Mouse (Mus musculus): ENCODE data around the gene Prex1. TPM values are rescaled to one million over a fixed set of nuclear protein-coding genes. Genes with fewer than 3 reads are reported as not detected.
"Not testable (repeated sequence)": the region's sequence is repeated elsewhere in the genome, so short reads cannot be mapped to it uniquely, and the experiment has no call there.

Prex1 gene
- polyA plus RNA-seq (2015; fragmentation: Nextera tagmentation; extraction: Ambion mirVana), result 28.5 and 29.3 TPM in 2 replicates

GRCm38 (mm10) chr2:166713690-166714426 lies at the start of gene Prex1:
TSS of gene Prex1 (minus strand) at chr2:166713832.
- no peaks in the 10 kb centered on the region for H3K36me3 ChIP-seq
- H3K4me1 ChIP-seq (replicated peaks), result peaks cover 49% of the 10 kb centered on the region
- WGBS, result under 1% methylated on average over 69 of the region's 69 CpGs
- peak; percentile 90 for ATAC-seq (ENCODE audit: low read depth)
- peak within 1 kb of the TSS; percentile 77 for H3K27ac ChIP-seq (replicated peaks)
- H3K9me3 ChIP-seq, result no peaks in the 10 kb centered on the region
- peak within 1 kb of the TSS; percentile 68 for H3K4me3 ChIP-seq
- peak within 1 kb of the TSS; percentile 80 for H3K9ac ChIP-seq
- no peaks in the 10 kb centered on the region for H3K27me3 ChIP-seq
- peak within 1 kb of the TSS; percentile 76 for H3K4me2 ChIP-seq

- H3K4me1 ChIP-seq (replicated peaks), result no peaks in the 10 kb centered on the region
- 51% methylated on average over 3 of the region's 3 CpGs for WGBS
- no peak overlapping the region for H3K4me3 ChIP-seq
- no peaks in the 10 kb centered on the region for H3K9me3 ChIP-seq
- no peak overlapping the region for H3K4me2 ChIP-seq
- H3K9ac ChIP-seq, result no peak overlapping the region
- no peak for ATAC-seq (ENCODE audit: low read depth)
- no peaks in the 10 kb centered on the region for H3K27me3 ChIP-seq
- no peak overlapping the region for H3K27ac ChIP-seq (replicated peaks)
- no peaks in the 10 kb centered on the region for H3K36me3 ChIP-seq
Observed at GRCm38 (mm10) chr2:166757969-166758368, 44.3 kb upstream of the Prex1 start.

GRCm38 (mm10) chr2:166754760-166755159 lies 41.1 kb upstream of the Prex1 start:
- Histone ChIP-seq H3K4me3 (no peak overlapping the region), H3K9me3 (no peaks in the 10 kb centered on the region), H3K36me3 (no peaks in the 10 kb centered on the region), H3K4me2 (no peak overlapping the region), H3K27me3 (no peaks in the 10 kb centered on the region), H3K27ac (replicated peaks) (no peak overlapping the region), H3K9ac (no peak overlapping the region), H3K4me1 (replicated peaks) (no peaks in the 10 kb centered on the region)
- WGBS, result 85% methylated on average over 7 of the region's 7 CpGs
- no peak for ATAC-seq (ENCODE audit: low read depth)

- Histone ChIP-seq H3K4me3 (no peak overlapping the region), H3K4me2 (no peak overlapping the region), H3K9me3 (no peaks in the 10 kb centered on the region), H3K9ac (no peak overlapping the region), H3K36me3 (no peaks in the 10 kb centered on the region), H3K27ac (replicated peaks) (no peak overlapping the region), H3K4me1 (replicated peaks) (no peaks in the 10 kb centered on the region), H3K27me3 (no peaks in the 10 kb centered on the region)
- no peak for ATAC-seq (ENCODE audit: low read depth)
- 82% methylated on average over 4 of the region's 4 CpGs for WGBS
Observed at GRCm38 (mm10) chr2:166754194-166754593, 40.6 kb upstream of the Prex1 start.

GRCm38 (mm10) chr2:166750620-166751191 lies 37.1 kb upstream of the Prex1 start:
- WGBS, result 89% methylated on average over 6 of the region's 6 CpGs
- no peak overlapping the region for H3K9ac ChIP-seq
- no peaks in the 10 kb centered on the region for H3K36me3 ChIP-seq
- no peaks in the 10 kb centered on the region for H3K9me3 ChIP-seq
- H3K4me3 ChIP-seq, result no peak overlapping the region
- no peak overlapping the region for H3K27ac ChIP-seq (replicated peaks)
- H3K4me2 ChIP-seq, result no peak overlapping the region
- ATAC-seq (ENCODE audit: low read depth), result no peak
- no peaks in the 10 kb centered on the region for H3K27me3 ChIP-seq
- H3K4me1 ChIP-seq (replicated peaks), result no peaks in the 10 kb centered on the region

GRCm38 (mm10) chr2:166746261-166746913 lies 32.8 kb upstream of the Prex1 start:
- not testable (repeated sequence) for H3K27ac ChIP-seq (replicated peaks); H3K36me3 ChIP-seq; H3K9ac ChIP-seq; H3K4me2 ChIP-seq; H3K4me3 ChIP-seq; H3K27me3 ChIP-seq; ATAC-seq (ENCODE audit: low read depth); H3K9me3 ChIP-seq; H3K4me1 ChIP-seq (replicated peaks)
- WGBS, result 59% methylated on average over 14 of the region's 14 CpGs

- 86% methylated on average over 9 of the region's 9 CpGs for WGBS
Observed at GRCm38 (mm10) chr2:166745849-166746248, 32.2 kb upstream of the Prex1 start.

GRCm38 (mm10) chr2:166744433-166744832 lies 30.8 kb upstream of the Prex1 start:
- Histone ChIP-seq H3K9ac (no peak overlapping the region), H3K27me3 (no peaks in the 10 kb centered on the region), H3K36me3 (no peaks in the 10 kb centered on the region), H3K27ac (replicated peaks) (no peak overlapping the region), H3K4me1 (replicated peaks) (0 out of 2 replicates have a peak, but pooled peaks cover 4% of the 10 kb centered on the region), H3K4me2 (no peak overlapping the region), H3K9me3 (no peaks in the 10 kb centered on the region), H3K4me3 (no peak overlapping the region)
- ATAC-seq (ENCODE audit: low read depth), result no peak
- WGBS, result 78% methylated on average over 7 of the region's 7 CpGs

More at GRCm38 (mm10) chr2:166745849-166746248, 32.2 kb upstream of the Prex1 start:
- Histone ChIP-seq H3K4me1 (replicated peaks) (0 out of 2 replicates have a peak, but pooled peaks cover 4% of the 10 kb centered on the region), H3K27me3 (no peaks in the 10 kb centered on the region), H3K9ac (no peak overlapping the region), H3K4me3 (no peak overlapping the region), H3K4me2 (no peak overlapping the region), H3K36me3 (no peaks in the 10 kb centered on the region), H3K27ac (replicated peaks) (no peak overlapping the region), H3K9me3 (no peaks in the 10 kb centered on the region)
- no peak for ATAC-seq (ENCODE audit: low read depth)

GRCm38 (mm10) chr2:166743504-166743903 lies 29.9 kb upstream of the Prex1 start:
- no peak overlapping the region for H3K4me3 ChIP-seq
- H3K27me3 ChIP-seq, result no peaks in the 10 kb centered on the region
- no peak for ATAC-seq (ENCODE audit: low read depth)
- 0 out of 2 replicates have a peak, but pooled peaks cover 4% of the 10 kb centered on the region for H3K4me1 ChIP-seq (replicated peaks)
- H3K4me2 ChIP-seq, result no peak overlapping the region
- no peaks in the 10 kb centered on the region for H3K9me3 ChIP-seq
- no peak overlapping the region for H3K27ac ChIP-seq (replicated peaks)
- WGBS, result 37% methylated on average over 4 of the region's 4 CpGs
- H3K36me3 ChIP-seq, result no peaks in the 10 kb centered on the region
- H3K9ac ChIP-seq, result no peak overlapping the region

- Histone ChIP-seq H3K4me2 (no peak overlapping the region), H3K27me3 (no peaks in the 10 kb centered on the region), H3K27ac (replicated peaks) (no peak overlapping the region), H3K36me3 (no peaks in the 10 kb centered on the region), H3K9me3 (no peaks in the 10 kb centered on the region), H3K4me3 (no peak overlapping the region), H3K9ac (no peak overlapping the region), H3K4me1 (replicated peaks) (0 out of 2 replicates have a peak, but pooled peaks cover 4% of the 10 kb centered on the region)
- 86% methylated on average over 6 of the region's 6 CpGs for WGBS
- ATAC-seq (ENCODE audit: low read depth), result no peak
Observed at GRCm38 (mm10) chr2:166741445-166741844, 27.8 kb upstream of the Prex1 start.

GRCm38 (mm10) chr2:166740396-166740795 lies 26.8 kb upstream of the Prex1 start:
- Histone ChIP-seq H3K4me1 (replicated peaks) (0 out of 2 replicates have a peak, but pooled peaks cover 4% of the 10 kb centered on the region), H3K27ac (replicated peaks) (no peak overlapping the region), H3K9me3 (no peaks in the 10 kb centered on the region), H3K4me3 (no peak overlapping the region), H3K27me3 (no peaks in the 10 kb centered on the region), H3K4me2 (no peak overlapping the region), H3K36me3 (no peaks in the 10 kb centered on the region), H3K9ac (no peak overlapping the region)
- no peak for ATAC-seq (ENCODE audit: low read depth)
- WGBS, result 92% methylated on average over 6 of the region's 6 CpGs

GRCm38 (mm10) chr2:166737307-166737706 lies 23.7 kb upstream of the Prex1 start:
- Histone ChIP-seq H3K4me3 (no peak overlapping the region), H3K4me1 (replicated peaks) (no peaks in the 10 kb centered on the region), H3K9ac (no peak overlapping the region), H3K27ac (replicated peaks) (no peak overlapping the region), H3K27me3 (no peaks in the 10 kb centered on the region), H3K4me2 (no peak overlapping the region), H3K36me3 (no peaks in the 10 kb centered on the region), H3K9me3 (no peaks in the 10 kb centered on the region)
- no peak for ATAC-seq (ENCODE audit: low read depth)
- WGBS, result 75% methylated on average over 7 of the region's 7 CpGs

Measured in neural tube, embryonic 13.5 days (tissue).